Mouse (Mus musculus): ENCODE measurements around the gene Otx1. TPM values are rescaled to one million over a fixed set of nuclear protein-coding genes. Genes with fewer than 3 reads are reported as not detected.

Otx1 gene
- polyA plus RNA-seq, 1 experiment from 2014 or later = not detected

- WGBS (ENCODE audit: insufficient replicate concordance) = 8% methylated on average over 20 of the region's 20 CpGs
Observed at GRCm38 (mm10) chr11:22007088-22007780, 4.5 kb upstream of the Otx1 start.

GRCm38 (mm10) chr11:22006471-22007087, 3.9 kb upstream of the Otx1 start:
- 12% methylated on average over 12 of the region's 12 CpGs for WGBS (ENCODE audit: insufficient replicate concordance)
- H3K4me2 ChIP-seq = no peak overlapping the region
- H3K27ac ChIP-seq = no peak overlapping the region
- peaks cover 87% of the 10 kb centered on the region for H3K27me3 ChIP-seq
- ATAC-seq (ENCODE audit: low read depth) (no peak), DNase-seq (no peak)
- H3K36me3 ChIP-seq = no peaks in the 10 kb centered on the region
- peaks cover 22% of the 10 kb centered on the region for H3K4me1 ChIP-seq (replicated peaks)
- no peak overlapping the region for H3K9ac ChIP-seq
- no peaks in the 10 kb centered on the region for H3K9me3 ChIP-seq (replicated peaks)
- H3K4me3 ChIP-seq (replicated peaks) = no peak overlapping the region

More at GRCm38 (mm10) chr11:22007088-22007780, 4.5 kb upstream of the Otx1 start:
- H3K27me3 ChIP-seq = peaks cover 80% of the 10 kb centered on the region
- H3K9ac ChIP-seq = no peak overlapping the region
- H3K27ac ChIP-seq = no peak overlapping the region
- no peak for DNase-seq
- peaks cover 16% of the 10 kb centered on the region; the same call in 1 of the 2 replicates for H3K4me1 ChIP-seq (replicated peaks)
- H3K9me3 ChIP-seq (replicated peaks) = no peaks in the 10 kb centered on the region
- 0 out of 2 replicates have a peak overlapping the region, but pooled peaks have one; percentile 18 for H3K4me2 ChIP-seq
- ATAC-seq (ENCODE audit: low read depth) = no peak
- no peaks in the 10 kb centered on the region for H3K36me3 ChIP-seq
- H3K4me3 ChIP-seq (replicated peaks) = no peak overlapping the region

GRCm38 (mm10) chr11:22005281-22005870, 2.7 kb upstream of the Otx1 start:
- H3K36me3 ChIP-seq = no peaks in the 10 kb centered on the region
- WGBS (ENCODE audit: insufficient replicate concordance) = 9% methylated on average over 9 of the region's 9 CpGs
- H3K27me3 ChIP-seq = peaks cover 93% of the 10 kb centered on the region
- H3K4me1 ChIP-seq (replicated peaks) = peaks cover 34% of the 10 kb centered on the region
- no peak overlapping the region for H3K4me3 ChIP-seq (replicated peaks)
- no peak for ATAC-seq (ENCODE audit: low read depth)
- DNase-seq = no peak
- H3K9me3 ChIP-seq (replicated peaks) = no peaks in the 10 kb centered on the region
- H3K4me2 ChIP-seq = no peak overlapping the region
- no peak overlapping the region for H3K9ac ChIP-seq
- H3K27ac ChIP-seq = no peak overlapping the region

- Histone ChIP-seq H3K27ac (no peak overlapping the region), H3K27me3 (peaks cover 95% of the 10 kb centered on the region), H3K4me2 (no peak overlapping the region), H3K4me1 (replicated peaks) (peaks cover 38% of the 10 kb centered on the region), H3K4me3 (replicated peaks) (0 out of 2 replicates have a peak overlapping the region, but pooled peaks have one; percentile 14), H3K36me3 (no peaks in the 10 kb centered on the region), H3K9ac (no peak overlapping the region), H3K9me3 (replicated peaks) (no peaks in the 10 kb centered on the region)
- ATAC-seq (ENCODE audit: low read depth) (0 out of 2 replicates have a peak, but pooled peaks have one; percentile 15), DNase-seq (no peak)
- 3% methylated on average over 18 of the region's 18 CpGs for WGBS (ENCODE audit: insufficient replicate concordance)
Observed at GRCm38 (mm10) chr11:22004331-22004841, 1.7 kb upstream of the Otx1 start.

GRCm38 (mm10) chr11:22003341-22003981, 764 bp upstream of the Otx1 start:
- Histone ChIP-seq H3K4me3 (replicated peaks) (peak overlapping the region; percentile 13), H3K27ac (no peak overlapping the region), H3K27me3 (peaks cover 100% of the 10 kb centered on the region), H3K9ac (no peak overlapping the region), H3K4me1 (replicated peaks) (peaks cover 38% of the 10 kb centered on the region), H3K9me3 (replicated peaks) (no peaks in the 10 kb centered on the region), H3K36me3 (no peaks in the 10 kb centered on the region), H3K4me2 (peak overlapping the region; percentile 72; the same call in 1 of the 2 replicates)
- no peak for ATAC-seq (ENCODE audit: low read depth)
- WGBS (ENCODE audit: insufficient replicate concordance) = 1% methylated on average over 31 of the region's 31 CpGs
- no peak for DNase-seq

- no peak overlapping the region for H3K9ac ChIP-seq
- peak overlapping the region; percentile 56 for H3K4me3 ChIP-seq (replicated peaks)
- H3K27me3 ChIP-seq = peaks cover 100% of the 10 kb centered on the region
- H3K4me2 ChIP-seq = peak overlapping the region; percentile 72
- peaks cover 36% of the 10 kb centered on the region for H3K4me1 ChIP-seq (replicated peaks)
- H3K9me3 ChIP-seq (replicated peaks) = no peaks in the 10 kb centered on the region
- ATAC-seq (ENCODE audit: low read depth) = no peak
- under 1% methylated on average over 34 of the region's 34 CpGs for WGBS (ENCODE audit: insufficient replicate concordance)
- H3K27ac ChIP-seq = no peak overlapping the region
- no peak for DNase-seq
- H3K36me3 ChIP-seq = no peaks in the 10 kb centered on the region
Observed at GRCm38 (mm10) chr11:22002062-22002782, 475 bp downstream of the Otx1 start.

- Histone ChIP-seq H3K27ac (no peak overlapping the region), H3K27me3 (peaks cover 100% of the 10 kb centered on the region), H3K4me2 (peak overlapping the region; percentile 72), H3K9me3 (replicated peaks) (no peaks in the 10 kb centered on the region), H3K9ac (no peak overlapping the region), H3K4me1 (replicated peaks) (peaks cover 40% of the 10 kb centered on the region), H3K4me3 (replicated peaks) (peak overlapping the region; percentile 56), H3K36me3 (no peaks in the 10 kb centered on the region)
- under 1% methylated on average over 59 of the region's 59 CpGs for WGBS (ENCODE audit: insufficient replicate concordance)
- ATAC-seq (ENCODE audit: low read depth) (peak; percentile 73), DNase-seq (no peak)
Observed at GRCm38 (mm10) chr11:22001321-22002061, 1.2 kb downstream of the Otx1 start.

- Histone ChIP-seq H3K9me3 (replicated peaks) (no peaks in the 10 kb centered on the region), H3K27ac (no peak overlapping the region), H3K4me3 (replicated peaks) (peak overlapping the region; percentile 56), H3K27me3 (peaks cover 100% of the 10 kb centered on the region), H3K4me2 (peak overlapping the region; percentile 72), H3K9ac (no peak overlapping the region), H3K4me1 (replicated peaks) (peaks cover 42% of the 10 kb centered on the region), H3K36me3 (no peaks in the 10 kb centered on the region)
- no peak for DNase-seq
- no peak for ATAC-seq (ENCODE audit: low read depth)
- 4% methylated on average over 38 of the region's 48 CpGs for WGBS (ENCODE audit: insufficient replicate concordance)
Observed at GRCm38 (mm10) chr11:22000316-22001076, 2.2 kb downstream of the Otx1 start.

- ATAC-seq (ENCODE audit: low read depth) = no peak
- H3K9ac ChIP-seq = no peak overlapping the region
- H3K36me3 ChIP-seq = no peaks in the 10 kb centered on the region
- H3K4me3 ChIP-seq (replicated peaks) = no peak overlapping the region
- DNase-seq = no peak
- WGBS (ENCODE audit: insufficient replicate concordance) = 4% methylated on average over 31 of the region's 31 CpGs
- no peaks in the 10 kb centered on the region for H3K9me3 ChIP-seq (replicated peaks)
- peaks cover 41% of the 10 kb centered on the region for H3K4me1 ChIP-seq (replicated peaks)
- H3K4me2 ChIP-seq = no peak overlapping the region
- no peak overlapping the region for H3K27ac ChIP-seq
- peaks cover 100% of the 10 kb centered on the region for H3K27me3 ChIP-seq
Observed at GRCm38 (mm10) chr11:21999396-22000315, 3.0 kb downstream of the Otx1 start.

Data from liver, embryonic 13.5 days (tissue).